Mouse (Mus musculus): Measurements from ENCODE around the gene Platr17. TPM values are rescaled to one million over a fixed set of nuclear protein-coding genes. Genes with fewer than 3 reads are reported as not detected.
"Not testable (repeated sequence)": the region's sequence is repeated elsewhere in the genome, so short reads cannot be mapped to it uniquely, and the experiment has no call there.

The Platr17 gene
- total RNA-seq, 2 experiments from 2014 or later = 9.7 TPM; not detected in 1

- no peak for ATAC-seq (replicated peaks; ENCODE audit: low FRiP score, poor library complexity, severe bottlenecking)
These were observed 30.6 kb downstream of the Platr17 start for GRCm38 (mm10) chr17:33935422-33936055.

- ATAC-seq (replicated peaks; ENCODE audit: low FRiP score, poor library complexity, severe bottlenecking) = no peak
These were observed 32.1 kb downstream of the Platr17 start for GRCm38 (mm10) chr17:33936993-33937392.

- ATAC-seq (replicated peaks; ENCODE audit: low FRiP score, poor library complexity, severe bottlenecking) = no peak
These were observed 33.8 kb downstream of the Platr17 start for GRCm38 (mm10) chr17:33938783-33939182.

- peak; percentile 95 for ATAC-seq (replicated peaks; ENCODE audit: low FRiP score, poor library complexity, severe bottlenecking)
These were observed 35.4 kb downstream of the Platr17 start, which contains the start of the genes Pfdn6 and Wdr46 for GRCm38 (mm10) chr17:33940206-33940805. Gene Pfdn6, minus strand, starts transcription at chr17:33940343. Gene Wdr46, plus strand, starts transcription at chr17:33940660.

- no peak for ATAC-seq (replicated peaks; ENCODE audit: low FRiP score, poor library complexity, severe bottlenecking)
These were observed 36.0 kb downstream of the Platr17 start for GRCm38 (mm10) chr17:33940981-33941380.

GRCm38 (mm10) chr17:33941381-33941780 is 36.4 kb downstream of the Platr17 start:
- ATAC-seq (replicated peaks; ENCODE audit: low FRiP score, poor library complexity, severe bottlenecking) = no peak

GRCm38 (mm10) chr17:33943454-33943853 is 38.5 kb downstream of the Platr17 start:
- no peak for ATAC-seq (replicated peaks; ENCODE audit: low FRiP score, poor library complexity, severe bottlenecking)

GRCm38 (mm10) chr17:33947430-33948089 is 42.6 kb downstream of the Platr17 start:
- ATAC-seq (replicated peaks; ENCODE audit: low FRiP score, poor library complexity, severe bottlenecking) = no peak

- no peak for ATAC-seq (replicated peaks; ENCODE audit: low FRiP score, poor library complexity, severe bottlenecking)
These were observed 43.4 kb downstream of the Platr17 start for GRCm38 (mm10) chr17:33948090-33948904.

GRCm38 (mm10) chr17:33948905-33949537 is 44.1 kb downstream of the Platr17 start:
- ATAC-seq (replicated peaks; ENCODE audit: low FRiP score, poor library complexity, severe bottlenecking) = no peak

- ATAC-seq (replicated peaks; ENCODE audit: low FRiP score, poor library complexity, severe bottlenecking) = no peak
These were observed 45.2 kb downstream of the Platr17 start for GRCm38 (mm10) chr17:33950131-33950625.

GRCm38 (mm10) chr17:33951021-33951946 is 46.3 kb downstream of the Platr17 start, which contains the start of gene B3galt4:
Gene B3galt4, minus strand, starts transcription at chr17:33951488.
- ATAC-seq (replicated peaks; ENCODE audit: low FRiP score, poor library complexity, severe bottlenecking) = peak; percentile 53; the same call in 1 of the 2 replicates

GRCm38 (mm10) chr17:33952015-33952414 is 47.1 kb downstream of the Platr17 start:
- ATAC-seq (replicated peaks; ENCODE audit: low FRiP score, poor library complexity, severe bottlenecking) = not testable (repeated sequence)

- ATAC-seq (replicated peaks; ENCODE audit: low FRiP score, poor library complexity, severe bottlenecking) = no peak
These were observed 47.9 kb downstream of the Platr17 start for GRCm38 (mm10) chr17:33952879-33953278.

- no peak for ATAC-seq (replicated peaks; ENCODE audit: low FRiP score, poor library complexity, severe bottlenecking)
These were observed 48.4 kb downstream of the Platr17 start for GRCm38 (mm10) chr17:33953310-33953709.

GRCm38 (mm10) chr17:33953961-33954565 is 49.1 kb downstream of the Platr17 start:
- no peak for ATAC-seq (replicated peaks; ENCODE audit: low FRiP score, poor library complexity, severe bottlenecking)

GRCm38 (mm10) chr17:33954646-33955554 is 50.0 kb downstream of the Platr17 start:
- no peak; the same call in none of the 2 replicates for ATAC-seq (replicated peaks; ENCODE audit: low FRiP score, poor library complexity, severe bottlenecking)
